Mouse (Mus musculus): ENCODE measurements around the gene Tmem243.

DNA sequence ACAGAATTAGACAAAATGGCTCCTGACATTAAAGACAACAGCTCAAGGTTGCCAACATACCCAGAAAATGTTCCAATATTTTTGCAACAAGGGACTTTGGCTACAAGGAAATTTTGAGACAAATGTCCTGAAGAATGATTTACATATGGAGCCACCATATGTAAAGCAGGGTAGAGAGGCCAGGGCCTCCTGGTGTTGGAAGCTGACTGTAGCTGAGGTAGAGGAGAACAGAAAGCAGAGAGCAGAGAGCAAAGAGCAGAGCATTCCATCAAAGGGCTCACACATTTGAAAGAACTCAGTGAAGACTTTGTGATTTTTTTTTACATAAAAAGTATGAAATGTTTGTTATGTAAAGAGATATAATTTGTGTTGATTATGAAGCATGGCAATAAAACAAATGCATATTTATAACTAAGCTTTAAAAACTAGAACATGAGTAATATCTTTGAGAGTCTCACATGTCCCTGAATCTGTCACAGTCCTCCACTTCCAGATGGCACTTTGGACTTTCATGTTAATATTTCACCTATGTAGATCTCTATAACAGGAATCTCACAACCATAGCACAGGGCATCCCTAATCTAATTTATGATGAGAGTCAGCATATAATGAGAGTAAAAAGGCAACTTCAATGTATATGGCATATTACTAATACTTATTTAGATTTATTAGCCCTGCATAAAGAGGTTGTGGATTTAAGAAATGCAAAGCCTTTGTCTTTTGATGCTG lies 20.5 kb upstream of the Tmem243 start:
- TF ChIP-seq CTCF (IDR thresholded peaks at IDR 0.05; ENCODE audit: borderline replicate concordance, control insufficient read depth, extremely low read depth, insufficient read depth, low read length, poor library complexity) (no peak), POLR2A (IDR thresholded peaks at IDR 0.05; ENCODE audit: control insufficient read depth, extremely low read depth, insufficient read depth, low read length, poor library complexity) (no peak)

Measured in thymus, adult 2 months (tissue).